Mouse (Mus musculus) C2C12 (cell line): ENCODE measurements around the gene S100b. TPM values are rescaled to one million over a fixed set of nuclear protein-coding genes. Genes with fewer than 3 reads are reported as not detected.

Experiments used
- H3K27me3 ChIP-seq: one replicate; pipeline ENCODE4 v1.6.1; 2011; ENCODE audit not compliant: control insufficient read depth, insufficient read depth, insufficient read length
- H3K36me3 ChIP-seq: one replicate; pipeline ENCODE4 v1.6.1; 2011; ENCODE audit not compliant: control insufficient read depth, insufficient read depth
- H3K4me3 ChIP-seq: one replicate; pipeline ENCODE4 v1.5.1; 2011; ENCODE audit warnings: mild to moderate bottlenecking, control low read depth; ENCODE audit not compliant: poor library complexity, insufficient read depth, severe bottlenecking
- H3K79me2 ChIP-seq: one replicate; pipeline ENCODE4 v1.6.1; 2011; ENCODE audit not compliant: control insufficient read depth, insufficient read depth
- H3K79me3 ChIP-seq: one replicate; pipeline ENCODE4 v1.6.1; 2011; ENCODE audit warnings: low read depth, control low read depth
- H3ac ChIP-seq: one replicate; pipeline ENCODE3; 2011; ENCODE audit warnings: low read depth; ENCODE audit not compliant: control insufficient read depth, insufficient read length
- CEBPB ChIP-seq: IDR thresholded peaks from one replicate; pipeline ENCODE4 v1.6.1; 2011; ENCODE audit warnings: low read depth, mild to moderate bottlenecking, control low read depth, moderate library complexity
- CTCF ChIP-seq: IDR thresholded peaks from one replicate; pipeline ENCODE4 v1.5.1; 2011; ENCODE audit not compliant: control insufficient read depth, insufficient read depth, insufficient read length
- FOSL1 ChIP-seq: IDR thresholded peaks from one replicate; pipeline ENCODE4 v1.8.0; 2011; ENCODE audit warnings: mild to moderate bottlenecking, low read length; ENCODE audit not compliant: poor library complexity, insufficient read depth, severe bottlenecking
- MAX ChIP-seq: IDR thresholded peaks from one replicate; pipeline ENCODE4 v1.6.1; 2011; ENCODE audit warnings: mild to moderate bottlenecking, control low read depth
- MYOD1 ChIP-seq: IDR thresholded peaks from one replicate; pipeline ENCODE4 v1.6.1; 2011; ENCODE audit warnings: low read depth; ENCODE audit not compliant: control insufficient read depth, insufficient read length
- MYOG ChIP-seq: IDR thresholded peaks from one replicate; pipeline ENCODE4 v1.6.1; 2011; ENCODE audit not compliant: control insufficient read depth, insufficient read length; ENCODE audit errors: extremely low read depth
- USF1 ChIP-seq: IDR thresholded peaks from one replicate; pipeline ENCODE4 v1.6.1; 2011; ENCODE audit warnings: low read depth, mild to moderate bottlenecking, control low read depth, moderate library complexity
- polyA plus RNA-seq: library from polyadenylated mRNA; unstranded; fragments of >200 nt; fragmentation: generic; extraction: Trizol; gene quantifications from one replicate; pipeline ENCODE4 v1.2.1, GENCODE M21; 2012; ENCODE audit warnings: missing spikeins

Gene S100b
- polyA plus RNA-seq, 1 experiment: 0.13 TPM

DNA sequence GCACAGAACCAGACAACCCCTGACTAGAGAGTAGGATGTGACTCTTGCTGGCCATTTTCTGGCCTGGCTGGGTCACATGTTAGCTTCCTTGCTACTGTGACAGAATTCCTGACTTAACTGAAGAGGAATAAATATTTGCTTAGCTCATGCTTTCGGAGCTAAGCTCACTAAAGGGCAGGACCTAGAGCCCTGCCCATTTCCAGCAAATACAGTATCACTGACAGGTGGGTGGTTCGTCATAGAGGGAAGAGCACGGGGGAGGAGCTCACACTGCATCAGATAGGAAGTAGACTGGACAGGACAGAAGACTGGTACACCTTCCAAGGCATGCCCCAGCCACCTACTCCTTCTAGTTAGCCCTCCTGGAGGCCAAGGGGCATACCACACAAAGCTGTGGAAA, 7.8 kb downstream of the S100b start:
- H3K4me3 ChIP-seq: no peak overlapping the region
- H3ac ChIP-seq: no peak overlapping the region
- no peaks in the 10 kb centered on the region for H3K79me3 ChIP-seq
- H3K27me3 ChIP-seq: no peaks in the 10 kb centered on the region
- H3K79me2 ChIP-seq: no peaks in the 10 kb centered on the region
- peaks cover 26% of the 10 kb centered on the region for H3K36me3 ChIP-seq
- TF ChIP-seq USF1 (no peak), MYOG (no peak), CTCF (no peak), CEBPB (no peak), FOSL1 (no peak), MYOD1 (no peak), MAX (no peak)

DNA sequence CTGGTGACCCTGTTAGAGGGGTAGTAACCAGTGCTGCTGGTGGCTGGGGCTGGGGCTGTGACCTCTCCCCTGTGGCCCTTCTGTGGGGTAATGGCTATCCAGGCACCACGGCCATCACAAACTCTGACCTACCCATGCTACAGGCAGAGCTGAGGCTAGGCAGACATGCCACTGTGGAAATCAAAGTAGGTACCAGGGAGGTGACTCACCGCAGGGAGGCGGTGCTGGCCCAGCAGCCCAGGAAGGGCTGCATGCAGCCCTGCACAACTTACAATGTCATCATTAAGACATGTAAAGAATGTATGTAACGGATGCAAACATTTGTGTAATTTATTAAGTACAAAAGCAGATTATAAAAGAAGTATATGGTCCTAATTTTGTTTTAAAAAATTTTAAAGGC, 8.8 kb downstream of the S100b start:
- H3ac ChIP-seq: no peak overlapping the region
- H3K79me3 ChIP-seq: no peaks in the 10 kb centered on the region
- H3K36me3 ChIP-seq: peaks cover 35% of the 10 kb centered on the region
- H3K27me3 ChIP-seq: no peaks in the 10 kb centered on the region
- no peak overlapping the region for H3K4me3 ChIP-seq
- TF ChIP-seq CTCF (peak; percentile 16), MYOD1 (no peak), USF1 (no peak), FOSL1 (peak; percentile 50), MYOG (no peak), CEBPB (no peak), MAX (peak; percentile 54)
- H3K79me2 ChIP-seq: no peaks in the 10 kb centered on the region

DNA sequence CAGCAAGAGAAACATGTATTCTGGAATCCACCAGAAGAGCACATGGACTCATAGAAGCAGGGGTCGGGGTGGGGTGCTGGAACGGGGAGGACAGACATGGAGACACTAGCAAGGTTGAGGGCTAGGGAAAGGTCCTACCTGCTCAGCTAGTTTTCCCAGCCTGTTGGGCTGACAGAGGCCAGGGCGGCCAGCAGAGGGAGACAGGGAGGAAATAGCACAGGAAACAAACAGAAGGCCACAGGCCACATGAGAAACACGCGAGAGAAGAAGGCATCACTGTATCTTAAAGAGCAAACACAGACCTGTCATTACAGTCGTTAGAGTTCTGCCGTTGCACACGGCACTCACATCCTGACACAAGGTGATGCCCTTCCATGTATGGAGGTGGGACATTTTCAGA, 17.6 kb downstream of the S100b start:
- Histone ChIP-seq H3K36me3 (peaks cover 51% of the 10 kb centered on the region), H3ac (no peak overlapping the region), H3K4me3 (no peak overlapping the region), H3K79me3 (no peaks in the 10 kb centered on the region), H3K79me2 (no peaks in the 10 kb centered on the region), H3K27me3 (no peaks in the 10 kb centered on the region)
- no peak for TF ChIP-seq MYOG
- peak; percentile 38 for TF ChIP-seq CTCF

DNA sequence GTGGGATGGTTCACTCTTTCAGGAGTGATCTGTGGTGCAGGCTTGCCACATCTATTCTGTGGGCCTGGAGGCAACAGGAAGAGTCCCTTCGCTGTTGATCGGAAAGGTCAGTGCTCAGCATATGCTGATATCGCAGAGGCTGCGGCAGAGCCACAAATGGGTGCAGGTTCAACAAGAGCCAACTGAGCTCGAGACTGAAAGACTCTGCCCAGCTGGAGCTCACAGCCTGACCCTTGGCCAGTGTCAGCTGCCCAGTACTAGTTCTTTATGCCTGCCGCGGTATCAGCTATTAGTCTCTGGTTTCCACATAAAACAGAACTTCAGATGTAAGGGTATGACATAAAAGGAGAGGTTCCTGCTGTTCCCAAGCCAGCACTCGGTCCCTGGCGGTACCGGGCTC, 21.6 kb downstream of the S100b start:
- Histone ChIP-seq H3K27me3 (no peaks in the 10 kb centered on the region), H3K36me3 (peaks cover 34% of the 10 kb centered on the region), H3K4me3 (no peak overlapping the region), H3K79me3 (no peaks in the 10 kb centered on the region), H3ac (no peak overlapping the region), H3K79me2 (no peaks in the 10 kb centered on the region)
- TF ChIP-seq CTCF: no peak
- no peak for TF ChIP-seq MAX
- no peak for TF ChIP-seq MYOD1
- TF ChIP-seq USF1: no peak
- TF ChIP-seq CEBPB: no peak
- no peak for TF ChIP-seq FOSL1
- TF ChIP-seq MYOG: no peak

DNA sequence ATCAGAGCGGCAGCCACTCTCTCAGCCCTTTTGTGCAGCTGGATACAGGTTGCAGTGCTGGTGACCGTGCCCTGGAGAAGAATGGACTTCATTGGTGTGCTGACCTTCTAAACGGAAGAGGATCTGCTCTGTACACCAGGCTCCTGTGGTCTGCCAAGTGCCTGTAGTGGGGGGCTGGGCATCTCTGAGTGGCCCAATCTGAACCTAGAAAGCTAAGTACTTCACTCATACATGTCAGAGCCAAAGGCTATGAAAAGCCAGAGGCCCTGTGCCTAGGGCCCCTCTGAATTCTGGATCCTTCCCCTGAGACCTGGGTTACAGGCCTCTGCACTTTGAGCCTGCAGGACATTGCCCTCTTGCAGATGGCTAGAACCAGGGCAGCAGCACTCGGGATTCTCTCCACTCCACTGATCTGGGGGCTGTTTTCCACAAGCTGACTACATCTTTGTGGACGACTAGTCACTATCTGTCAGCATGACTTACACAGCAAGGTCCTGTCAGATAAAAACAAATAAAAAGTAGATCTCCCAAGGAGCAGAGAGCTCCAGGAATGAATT, 25.0 kb downstream of the S100b start:
- Histone ChIP-seq H3K27me3 (no peaks in the 10 kb centered on the region), H3K36me3 (peaks cover 26% of the 10 kb centered on the region), H3ac (no peak overlapping the region), H3K79me2 (no peaks in the 10 kb centered on the region), H3K79me3 (no peaks in the 10 kb centered on the region), H3K4me3 (no peak overlapping the region)
- no peak for TF ChIP-seq CEBPB
- TF ChIP-seq MAX: no peak
- TF ChIP-seq MYOG: no peak
- TF ChIP-seq USF1: no peak
- no peak for TF ChIP-seq FOSL1
- TF ChIP-seq MYOD1: no peak
- TF ChIP-seq CTCF: no peak

DNA sequence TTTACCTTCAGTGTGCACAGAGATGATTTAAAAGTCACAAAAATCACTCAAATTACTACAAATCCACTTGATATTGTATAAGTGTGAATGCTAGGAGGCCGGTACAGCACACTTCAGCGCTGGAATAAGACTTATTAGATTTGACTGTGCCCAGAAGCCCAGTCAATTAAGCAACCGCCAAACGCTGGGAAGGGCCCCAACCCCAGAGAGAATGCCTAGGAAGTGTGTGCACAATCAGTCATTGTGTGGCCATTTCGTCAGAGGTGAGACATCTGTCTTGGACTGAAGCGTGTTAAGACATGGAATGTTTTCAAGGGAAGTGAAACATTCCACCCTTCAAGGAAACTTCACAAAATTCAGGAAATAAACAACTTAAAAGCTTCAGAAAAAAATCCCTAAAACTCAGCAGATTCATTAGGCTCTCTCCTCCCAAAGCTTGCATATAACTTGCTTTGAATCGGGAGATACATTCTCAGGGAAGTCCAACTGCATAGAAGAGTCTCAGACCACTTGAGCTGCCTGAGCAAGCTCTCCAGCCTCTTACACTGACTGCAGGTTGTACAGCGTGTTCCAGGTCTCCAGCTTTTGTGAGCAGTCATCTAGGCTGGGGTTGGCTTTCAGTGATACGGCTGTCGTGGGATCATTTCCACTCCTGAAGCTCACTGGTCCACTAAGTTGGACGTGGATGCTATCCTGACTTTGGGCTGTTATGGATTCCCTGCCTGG, 34.8 kb downstream of the S100b start:
- Histone ChIP-seq H3ac (no peak overlapping the region), H3K27me3 (no peaks in the 10 kb centered on the region), H3K79me3 (no peaks in the 10 kb centered on the region), H3K36me3 (peaks cover 52% of the 10 kb centered on the region), H3K79me2 (no peaks in the 10 kb centered on the region), H3K4me3 (no peak overlapping the region)
- TF ChIP-seq CTCF (no peak), MYOD1 (no peak), CEBPB (no peak), FOSL1 (no peak), MYOG (no peak), MAX (no peak), USF1 (no peak)
